Mouse (Mus musculus): ENCODE data around the gene Trim2. TPM values are rescaled to one million over a fixed set of nuclear protein-coding genes. Genes with fewer than 3 reads are reported as not detected.

Gene Trim2
- 23.0 and 24.1 TPM in 2 replicates for polyA plus RNA-seq (2015; fragmentation: Nextera tagmentation; extraction: Ambion mirVana)

GRCm38 (mm10) chr3:84306777-84307176, at the start of gene Trim2:
Gene Trim2, minus strand, starts transcription at chr3:84306877.
- DNase-seq (ENCODE audit: low spot score): no peak

GRCm38 (mm10) chr3:84355930-84356689, 49.4 kb upstream of the Trim2 start:
- WGBS: 47% methylated on average over 12 of the region's 12 CpGs
- Histone ChIP-seq H3K27me3 (ENCODE audit: insufficient read depth, low read length) (no peaks in the 10 kb centered on the region), H3K27ac (no peak overlapping the region), H3K9ac (ENCODE audit: low read depth, low read length) (no peak overlapping the region), H3K4me1 (replicated peaks; ENCODE audit: insufficient read depth, low read length) (no peaks in the 10 kb centered on the region), H3K4me2 (ENCODE audit: low read length) (no peak overlapping the region), H3K36me3 (ENCODE audit: insufficient read depth, low read length) (no peaks in the 10 kb centered on the region), H3K4me3 (replicated peaks; ENCODE audit: low read depth, low read length) (no peak overlapping the region), H3K9me3 (replicated peaks; ENCODE audit: low read length) (no peaks in the 10 kb centered on the region)
- DNase-seq (ENCODE audit: low spot score) (peak; percentile 70), ATAC-seq (replicated peaks; ENCODE audit: low FRiP score, low read depth) (peak; percentile 36; the same call in 1 of the 2 replicates)
- peak; percentile 58 for TF ChIP-seq CTCF (IDR thresholded peaks at IDR 0.05; ENCODE audit: low read depth)

More at GRCm38 (mm10) chr3:84306777-84307176, at the start of gene Trim2:
- H3K9me3 ChIP-seq (replicated peaks; ENCODE audit: low read length): no peaks in the 10 kb centered on the region
- H3K4me1 ChIP-seq (replicated peaks; ENCODE audit: insufficient read depth, low read length): peaks cover 14% of the 10 kb centered on the region
- no peak within 1 kb of the TSS for H3K9ac ChIP-seq (ENCODE audit: low read depth, low read length)
- no peaks in the 10 kb centered on the region for H3K36me3 ChIP-seq (ENCODE audit: insufficient read depth, low read length)
- H3K4me2 ChIP-seq (ENCODE audit: low read length): no peak within 1 kb of the TSS
- 96% methylated on average over 3 of the region's 3 CpGs for WGBS
- no peak within 1 kb of the TSS for H3K27ac ChIP-seq
- TF ChIP-seq CTCF (IDR thresholded peaks at IDR 0.05; ENCODE audit: low read depth): no peak
- H3K4me3 ChIP-seq (replicated peaks; ENCODE audit: low read depth, low read length): no peak within 1 kb of the TSS
- ATAC-seq (replicated peaks; ENCODE audit: low FRiP score, low read depth): no peak
- no peaks in the 10 kb centered on the region for H3K27me3 ChIP-seq (ENCODE audit: insufficient read depth, low read length)

- WGBS: 57% methylated on average over 5 of the region's 5 CpGs
- H3K4me3 ChIP-seq (replicated peaks; ENCODE audit: low read depth, low read length): no peak overlapping the region
- ATAC-seq (replicated peaks; ENCODE audit: low FRiP score, low read depth) (no peak), DNase-seq (ENCODE audit: low spot score) (no peak)
- TF ChIP-seq CTCF (IDR thresholded peaks at IDR 0.05; ENCODE audit: low read depth): peak; percentile 85
- no peaks in the 10 kb centered on the region for H3K36me3 ChIP-seq (ENCODE audit: insufficient read depth, low read length)
- no peak overlapping the region for H3K4me2 ChIP-seq (ENCODE audit: low read length)
- no peaks in the 10 kb centered on the region for H3K9me3 ChIP-seq (replicated peaks; ENCODE audit: low read length)
- no peaks in the 10 kb centered on the region for H3K27me3 ChIP-seq (ENCODE audit: insufficient read depth, low read length)
- H3K9ac ChIP-seq (ENCODE audit: low read depth, low read length): no peak overlapping the region
- no peak overlapping the region for H3K27ac ChIP-seq
- no peaks in the 10 kb centered on the region for H3K4me1 ChIP-seq (replicated peaks; ENCODE audit: insufficient read depth, low read length)
These were observed 45.8 kb upstream of the Trim2 start for GRCm38 (mm10) chr3:84352353-84353034.

- Histone ChIP-seq H3K36me3 (ENCODE audit: insufficient read depth, low read length) (no peaks in the 10 kb centered on the region), H3K4me1 (replicated peaks; ENCODE audit: insufficient read depth, low read length) (peaks cover 7% of the 10 kb centered on the region; the same call in 1 of the 2 replicates), H3K4me3 (replicated peaks; ENCODE audit: low read depth, low read length) (no peak overlapping the region), H3K4me2 (ENCODE audit: low read length) (no peak overlapping the region), H3K9me3 (replicated peaks; ENCODE audit: low read length) (no peaks in the 10 kb centered on the region), H3K27ac (no peak overlapping the region), H3K27me3 (ENCODE audit: insufficient read depth, low read length) (no peaks in the 10 kb centered on the region), H3K9ac (ENCODE audit: low read depth, low read length) (no peak overlapping the region)
- TF ChIP-seq CTCF (IDR thresholded peaks at IDR 0.05; ENCODE audit: low read depth): no peak
- 89% methylated on average over 6 of the region's 6 CpGs for WGBS
- DNase-seq (ENCODE audit: low spot score) (no peak), ATAC-seq (replicated peaks; ENCODE audit: low FRiP score, low read depth) (no peak)
These were observed 43.6 kb upstream of the Trim2 start for GRCm38 (mm10) chr3:84350311-84350710.

- no peak overlapping the region for H3K4me2 ChIP-seq (ENCODE audit: low read length)
- H3K27me3 ChIP-seq (ENCODE audit: insufficient read depth, low read length): no peaks in the 10 kb centered on the region
- H3K4me3 ChIP-seq (replicated peaks; ENCODE audit: low read depth, low read length): no peak overlapping the region
- WGBS: 86% methylated on average over 10 of the region's 10 CpGs
- H3K4me1 ChIP-seq (replicated peaks; ENCODE audit: insufficient read depth, low read length): peaks cover 9% of the 10 kb centered on the region; the same call in 1 of the 2 replicates
- no peaks in the 10 kb centered on the region for H3K9me3 ChIP-seq (replicated peaks; ENCODE audit: low read length)
- no peak overlapping the region for H3K9ac ChIP-seq (ENCODE audit: low read depth, low read length)
- H3K36me3 ChIP-seq (ENCODE audit: insufficient read depth, low read length): no peaks in the 10 kb centered on the region
- ATAC-seq (replicated peaks; ENCODE audit: low FRiP score, low read depth) (no peak), DNase-seq (ENCODE audit: low spot score) (no peak)
- TF ChIP-seq CTCF (IDR thresholded peaks at IDR 0.05; ENCODE audit: low read depth): no peak
- H3K27ac ChIP-seq: no peak overlapping the region
These were observed 43.1 kb upstream of the Trim2 start for GRCm38 (mm10) chr3:84349771-84350170.

- no peak for TF ChIP-seq CTCF (IDR thresholded peaks at IDR 0.05; ENCODE audit: low read depth)
- Histone ChIP-seq H3K9me3 (replicated peaks; ENCODE audit: low read length) (no peaks in the 10 kb centered on the region), H3K4me1 (replicated peaks; ENCODE audit: insufficient read depth, low read length) (peaks cover 9% of the 10 kb centered on the region; the same call in 1 of the 2 replicates), H3K4me2 (ENCODE audit: low read length) (no peak overlapping the region), H3K36me3 (ENCODE audit: insufficient read depth, low read length) (no peaks in the 10 kb centered on the region), H3K4me3 (replicated peaks; ENCODE audit: low read depth, low read length) (no peak overlapping the region), H3K27me3 (ENCODE audit: insufficient read depth, low read length) (no peaks in the 10 kb centered on the region), H3K27ac (no peak overlapping the region), H3K9ac (ENCODE audit: low read depth, low read length) (no peak overlapping the region)
- ATAC-seq (replicated peaks; ENCODE audit: low FRiP score, low read depth) (no peak), DNase-seq (ENCODE audit: low spot score) (peak; percentile 2)
- WGBS: 68% methylated on average over 4 of the region's 4 CpGs
These were observed 40.7 kb upstream of the Trim2 start for GRCm38 (mm10) chr3:84347426-84347825.

All from kidney, postnatal 0 days (tissue).